Mouse (Mus musculus): ENCODE data around the gene Rassf4. TPM values are rescaled to one million over a fixed set of nuclear protein-coding genes. Genes with fewer than 3 reads are reported as not detected.

Gene Rassf4
- polyA plus RNA-seq, 1 experiment from 2014 or later = 38.0 TPM

- WGBS = 77% methylated on average over 3 of the region's 3 CpGs
- no peak overlapping the region for H3K4me3 ChIP-seq (ENCODE audit: low read depth, low read length)
- DNase-seq (ENCODE audit: low spot score) = no peak
- no peak overlapping the region for H3K27ac ChIP-seq (ENCODE audit: low read depth, low read length)
- H3K27me3 ChIP-seq (ENCODE audit: control insufficient read depth, insufficient read depth, low read length) = no peaks in the 10 kb centered on the region
- no peak overlapping the region for H3K4me2 ChIP-seq (ENCODE audit: low read depth)
- peaks cover 18% of the 10 kb centered on the region for H3K4me1 ChIP-seq (ENCODE audit: control insufficient read depth, insufficient read depth, low read length)
- H3K36me3 ChIP-seq (ENCODE audit: control insufficient read depth, insufficient read depth, low read length) = no peaks in the 10 kb centered on the region
- H3K9me3 ChIP-seq (ENCODE audit: control insufficient read depth, low read length) = no peaks in the 10 kb centered on the region
- no peak overlapping the region for H3K9ac ChIP-seq (ENCODE audit: low read length)
- ATAC-seq (ENCODE audit: insufficient read depth, low FRiP score, low TSS enrichment) = no peak
Measured at GRCm38 (mm10) chr6:116667382-116667781, 6.4 kb downstream of the Rassf4 start.

- Histone ChIP-seq H3K36me3 (ENCODE audit: control insufficient read depth, insufficient read depth, low read length) (no peaks in the 10 kb centered on the region), H3K27ac (ENCODE audit: low read depth, low read length) (no peak overlapping the region), H3K4me3 (ENCODE audit: low read depth, low read length) (no peak overlapping the region), H3K9me3 (ENCODE audit: control insufficient read depth, low read length) (no peaks in the 10 kb centered on the region), H3K4me2 (ENCODE audit: low read depth) (no peak overlapping the region), H3K4me1 (ENCODE audit: control insufficient read depth, insufficient read depth, low read length) (peaks cover 18% of the 10 kb centered on the region), H3K27me3 (ENCODE audit: control insufficient read depth, insufficient read depth, low read length) (no peaks in the 10 kb centered on the region), H3K9ac (ENCODE audit: low read length) (no peak overlapping the region)
- DNase-seq (ENCODE audit: low spot score) (no peak), ATAC-seq (ENCODE audit: insufficient read depth, low FRiP score, low TSS enrichment) (no peak)
- WGBS = 46% methylated on average over 3 of the region's 3 CpGs
Measured at GRCm38 (mm10) chr6:116666892-116667291, 6.9 kb downstream of the Rassf4 start.

- Histone ChIP-seq H3K4me1 (ENCODE audit: control insufficient read depth, insufficient read depth, low read length) (peaks cover 11% of the 10 kb centered on the region), H3K27ac (ENCODE audit: low read depth, low read length) (no peak overlapping the region), H3K9me3 (ENCODE audit: control insufficient read depth, low read length) (no peaks in the 10 kb centered on the region), H3K4me3 (ENCODE audit: low read depth, low read length) (no peak overlapping the region), H3K36me3 (ENCODE audit: control insufficient read depth, insufficient read depth, low read length) (no peaks in the 10 kb centered on the region), H3K4me2 (ENCODE audit: low read depth) (no peak overlapping the region), H3K27me3 (ENCODE audit: control insufficient read depth, insufficient read depth, low read length) (no peaks in the 10 kb centered on the region), H3K9ac (ENCODE audit: low read length) (no peak overlapping the region)
- WGBS = 79% methylated on average over 12 of the region's 12 CpGs
- ATAC-seq (ENCODE audit: insufficient read depth, low FRiP score, low TSS enrichment) (no peak), DNase-seq (ENCODE audit: low spot score) (no peak)
Measured at GRCm38 (mm10) chr6:116666085-116666750, 7.5 kb downstream of the Rassf4 start.

GRCm38 (mm10) chr6:116664830-116665229 lies 8.9 kb downstream of the Rassf4 start:
- Histone ChIP-seq H3K27me3 (ENCODE audit: control insufficient read depth, insufficient read depth, low read length) (no peaks in the 10 kb centered on the region), H3K4me2 (ENCODE audit: low read depth) (no peak overlapping the region), H3K4me1 (ENCODE audit: control insufficient read depth, insufficient read depth, low read length) (no peaks in the 10 kb centered on the region; the same call in 1 of the 2 replicates), H3K4me3 (ENCODE audit: low read depth, low read length) (no peak overlapping the region), H3K9ac (ENCODE audit: low read length) (no peak overlapping the region), H3K36me3 (ENCODE audit: control insufficient read depth, insufficient read depth, low read length) (no peaks in the 10 kb centered on the region), H3K9me3 (ENCODE audit: control insufficient read depth, low read length) (no peaks in the 10 kb centered on the region), H3K27ac (ENCODE audit: low read depth, low read length) (no peak overlapping the region)
- ATAC-seq (ENCODE audit: insufficient read depth, low FRiP score, low TSS enrichment) (no peak), DNase-seq (ENCODE audit: low spot score) (no peak)
- 81% methylated on average over 3 of the region's 3 CpGs for WGBS

GRCm38 (mm10) chr6:116664031-116664430 lies 9.7 kb downstream of the Rassf4 start:
- Histone ChIP-seq H3K27me3 (ENCODE audit: control insufficient read depth, insufficient read depth, low read length) (no peaks in the 10 kb centered on the region), H3K27ac (ENCODE audit: low read depth, low read length) (no peak overlapping the region), H3K4me2 (ENCODE audit: low read depth) (no peak overlapping the region), H3K4me1 (ENCODE audit: control insufficient read depth, insufficient read depth, low read length) (no peaks in the 10 kb centered on the region; the same call in 1 of the 2 replicates), H3K9me3 (ENCODE audit: control insufficient read depth, low read length) (no peaks in the 10 kb centered on the region), H3K36me3 (ENCODE audit: control insufficient read depth, insufficient read depth, low read length) (no peaks in the 10 kb centered on the region), H3K4me3 (ENCODE audit: low read depth, low read length) (no peak overlapping the region), H3K9ac (ENCODE audit: low read length) (no peak overlapping the region)
- no peak for ATAC-seq (ENCODE audit: insufficient read depth, low FRiP score, low TSS enrichment)
- no peak for DNase-seq (ENCODE audit: low spot score)
- 78% methylated on average over 6 of the region's 6 CpGs for WGBS

- no peaks in the 10 kb centered on the region for H3K36me3 ChIP-seq (ENCODE audit: control insufficient read depth, insufficient read depth, low read length)
- ATAC-seq (ENCODE audit: insufficient read depth, low FRiP score, low TSS enrichment) (no peak), DNase-seq (ENCODE audit: low spot score) (no peak)
- H3K4me3 ChIP-seq (ENCODE audit: low read depth, low read length) = no peak overlapping the region
- no peaks in the 10 kb centered on the region for H3K27me3 ChIP-seq (ENCODE audit: control insufficient read depth, insufficient read depth, low read length)
- no peak overlapping the region for H3K9ac ChIP-seq (ENCODE audit: low read length)
- H3K4me1 ChIP-seq (ENCODE audit: control insufficient read depth, insufficient read depth, low read length) = no peaks in the 10 kb centered on the region; the same call in 1 of the 2 replicates
- no peak overlapping the region for H3K27ac ChIP-seq (ENCODE audit: low read depth, low read length)
- no peak overlapping the region for H3K4me2 ChIP-seq (ENCODE audit: low read depth)
- H3K9me3 ChIP-seq (ENCODE audit: control insufficient read depth, low read length) = no peaks in the 10 kb centered on the region
- 76% methylated on average over 2 of the region's 2 CpGs for WGBS
Measured at GRCm38 (mm10) chr6:116663364-116663763, 10.4 kb downstream of the Rassf4 start.

- peak; percentile 56 for DNase-seq (ENCODE audit: low spot score)
- H3K9ac ChIP-seq (ENCODE audit: low read length) = no peak overlapping the region
- no peak overlapping the region for H3K4me2 ChIP-seq (ENCODE audit: low read depth)
Measured at GRCm38 (mm10) chr6:116653684-116654454, 19.9 kb downstream of the Rassf4 start.

GRCm38 (mm10) chr6:116653191-116653590 lies 20.6 kb downstream of the Rassf4 start:
- H3K27me3 ChIP-seq (ENCODE audit: control insufficient read depth, insufficient read depth, low read length) = no peaks in the 10 kb centered on the region
- 72% methylated on average over 3 of the region's 3 CpGs for WGBS
- no peak overlapping the region for H3K9ac ChIP-seq (ENCODE audit: low read length)
- H3K4me2 ChIP-seq (ENCODE audit: low read depth) = no peak overlapping the region
- H3K36me3 ChIP-seq (ENCODE audit: control insufficient read depth, insufficient read depth, low read length) = no peaks in the 10 kb centered on the region; the same call in 1 of the 2 replicates
- ATAC-seq (ENCODE audit: insufficient read depth, low FRiP score, low TSS enrichment) (no peak), DNase-seq (ENCODE audit: low spot score) (no peak)
- no peaks in the 10 kb centered on the region for H3K9me3 ChIP-seq (ENCODE audit: control insufficient read depth, low read length)
- H3K4me1 ChIP-seq (ENCODE audit: control insufficient read depth, insufficient read depth, low read length) = no peaks in the 10 kb centered on the region
- no peak overlapping the region for H3K4me3 ChIP-seq (ENCODE audit: low read depth, low read length)
- no peak overlapping the region for H3K27ac ChIP-seq (ENCODE audit: low read depth, low read length)

More at GRCm38 (mm10) chr6:116653684-116654454, 19.9 kb downstream of the Rassf4 start:
- Histone ChIP-seq H3K9me3 (ENCODE audit: control insufficient read depth, low read length) (no peaks in the 10 kb centered on the region), H3K4me3 (ENCODE audit: low read depth, low read length) (no peak overlapping the region), H3K27ac (ENCODE audit: low read depth, low read length) (no peak overlapping the region), H3K4me1 (ENCODE audit: control insufficient read depth, insufficient read depth, low read length) (no peaks in the 10 kb centered on the region), H3K27me3 (ENCODE audit: control insufficient read depth, insufficient read depth, low read length) (no peaks in the 10 kb centered on the region), H3K36me3 (ENCODE audit: control insufficient read depth, insufficient read depth, low read length) (no peaks in the 10 kb centered on the region; the same call in 1 of the 2 replicates)
- peak; percentile 48 for ATAC-seq (ENCODE audit: insufficient read depth, low FRiP score, low TSS enrichment)
- 66% methylated on average over 9 of the region's 9 CpGs for WGBS

Data from neural tube, embryonic 11.5 days (tissue).